Mouse (Mus musculus) lung, postnatal 0 days (tissue): ENCODE results near the gene Pafah1b1. TPM values are rescaled to one million over a fixed set of nuclear protein-coding genes. Genes with fewer than 3 reads are reported as not detected.

Experiments used
- ATAC-seq: fragments of 200-750 bp; cut with Nextera tagmentation; 2 replicates; pipeline ENCODE4 v1.8.0; 2017; ENCODE audit warnings: moderate library complexity
- DNase-seq: peaks from one replicate; pipeline ENCODE4 v3.0.0-alpha.2; 2016; ENCODE audit warnings: low spot score
- H3K27ac ChIP-seq: fragments of 300-500 bp; sonication (generic); 2 replicates; pipeline ENCODE4 v1.5.1; 2014; ENCODE audit warnings: antibody characterized with exemption, mild to moderate bottlenecking, low read length, mixed read lengths
- H3K27me3 ChIP-seq: fragments of 300-500 bp; sonication (generic); replicated peaks from 2 replicates; pipeline ENCODE4 v1.6.1; 2014; ENCODE audit warnings: low read length, mixed read lengths; ENCODE audit not compliant: insufficient read depth
- H3K36me3 ChIP-seq: fragments of 300-500 bp; sonication (generic); 2 replicates; pipeline ENCODE4 v1.6.1; 2014; ENCODE audit warnings: low read length, mixed read lengths; ENCODE audit not compliant: insufficient read depth
- H3K4me1 ChIP-seq: fragments of 300-500 bp; sonication (generic); 2 replicates; pipeline ENCODE4 v1.6.1; 2014; ENCODE audit warnings: antibody characterized with exemption, low read depth, low read length, mixed read lengths; ENCODE audit not compliant: insufficient read depth
- H3K4me2 ChIP-seq: fragments of 300-500 bp; sonication (generic); replicated peaks from 2 replicates; pipeline ENCODE4 v1.6.1; 2014; ENCODE audit warnings: low read depth, mild to moderate bottlenecking, low read length, moderate library complexity, mixed read lengths
- H3K4me3 ChIP-seq: fragments of 300-500 bp; sonication (generic); 2 replicates; pipeline ENCODE4 v1.5.1; 2014; ENCODE audit warnings: low read depth, low read length
- H3K9ac ChIP-seq: fragments of 300-500 bp; sonication (generic); replicated peaks from 2 replicates; pipeline ENCODE4 v1.6.1; 2014; ENCODE audit warnings: low read depth, mild to moderate bottlenecking
- H3K9me3 ChIP-seq: fragments of 300-500 bp; sonication (generic); 2 replicates; pipeline ENCODE4 v1.6.1; 2016; ENCODE audit warnings: low read length, mixed read lengths
- CTCF ChIP-seq: IDR thresholded peaks from 2 replicates; pipeline ENCODE4 v1.5.1; 2016; ENCODE audit warnings: antibody characterized with exemption, mild to moderate bottlenecking
- EP300 ChIP-seq: IDR thresholded peaks from 2 replicates; pipeline ENCODE4 v1.6.1; 2016; ENCODE audit warnings: antibody characterized with exemption, mild to moderate bottlenecking, control low read depth
- WGBS: fragments of 180-500 bp; shearing (Covaris S2); extraction: QIAGEN DNeasy Blood & Tissue Kit; methylation state at CpG from one replicate; pipeline ENCODE4 v1.1.7; 2014; 5-methylcytosine and 5-hydroxymethylcytosine counted together
- polyA plus RNA-seq: library from polyadenylated mRNA; unstranded; fragments of >200 nt; fragmentation: Nextera tagmentation; extraction: Ambion mirVana; gene quantifications from 2 replicates; pipeline ENCODE4 v1.2.1, GENCODE M21; 2015

Pafah1b1 gene
- polyA plus RNA-seq, 1 experiment from 2014 or later = 49.1 TPM

DNA sequence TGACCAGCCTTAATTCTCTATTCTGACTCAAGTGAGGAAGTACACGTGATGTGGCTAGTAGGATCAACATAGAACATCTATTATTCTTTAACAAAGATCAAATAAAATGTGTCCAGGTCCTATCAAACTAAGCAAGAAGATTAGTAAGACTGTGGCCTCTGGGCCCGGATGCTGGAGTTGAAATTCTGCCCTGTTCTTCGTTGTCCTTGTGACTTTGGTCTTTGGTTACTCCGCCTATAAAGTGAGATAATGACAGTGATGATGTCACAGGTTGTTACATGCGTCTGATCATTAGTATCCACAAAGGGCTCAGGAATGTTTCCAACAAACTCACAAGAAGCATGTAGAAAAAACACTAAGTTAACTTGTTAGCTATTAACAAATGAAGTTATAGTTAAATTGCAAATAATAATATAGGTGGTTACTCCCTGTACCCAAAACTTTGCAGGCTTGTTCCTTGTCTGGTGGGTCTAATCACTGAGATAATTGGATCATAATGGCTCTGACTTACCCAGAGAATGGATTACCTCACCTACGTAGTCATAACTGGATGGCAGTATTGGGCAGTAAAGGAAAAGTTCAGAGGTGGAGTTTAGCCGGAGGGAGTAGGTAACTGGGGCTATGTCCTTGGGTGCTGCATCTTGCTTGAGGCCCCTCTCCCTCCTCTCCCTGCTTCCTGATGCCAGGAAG is 26.3 kb upstream of the Pafah1b1 start:
- DNase-seq (no peak), ATAC-seq (no peak)
- no peak overlapping the region for H3K4me2 ChIP-seq
- no peak overlapping the region for H3K4me3 ChIP-seq
- TF ChIP-seq CTCF (no peak), EP300 (no peak)
- no peaks in the 10 kb centered on the region for H3K27me3 ChIP-seq
- no peaks in the 10 kb centered on the region for H3K9me3 ChIP-seq
- no peak overlapping the region for H3K9ac ChIP-seq
- no peaks in the 10 kb centered on the region for H3K36me3 ChIP-seq
- no peaks in the 10 kb centered on the region for H3K4me1 ChIP-seq
- H3K27ac ChIP-seq = no peak overlapping the region
- WGBS = 83% methylated on average over 7 of the region's 7 CpGs

DNA sequence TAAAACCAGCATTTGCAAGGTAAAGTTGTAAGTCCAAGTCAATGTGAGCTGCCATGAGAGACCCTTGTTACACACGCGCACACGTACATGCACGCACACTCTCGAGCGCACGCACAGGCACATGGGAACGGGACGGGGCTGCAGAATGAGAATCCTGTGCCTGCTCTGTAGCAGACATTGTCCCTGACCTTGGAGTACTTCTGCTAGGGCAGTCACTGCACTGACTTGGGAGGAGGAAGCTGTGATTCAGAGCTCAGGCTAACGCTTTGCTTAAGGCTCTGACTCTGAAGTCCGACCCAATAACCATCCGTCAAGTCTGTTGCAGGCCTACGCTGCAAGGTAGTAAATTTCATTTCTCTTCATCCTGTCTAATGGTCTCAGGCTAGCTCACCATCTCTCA is 24.8 kb upstream of the Pafah1b1 start:
- H3K9ac ChIP-seq = no peak overlapping the region
- H3K36me3 ChIP-seq = no peaks in the 10 kb centered on the region
- no peaks in the 10 kb centered on the region for H3K4me1 ChIP-seq
- H3K9me3 ChIP-seq = no peaks in the 10 kb centered on the region
- no peak overlapping the region for H3K4me2 ChIP-seq
- H3K4me3 ChIP-seq = no peak overlapping the region
- WGBS = 85% methylated on average over 13 of the region's 13 CpGs
- no peak for ATAC-seq
- no peak for TF ChIP-seq EP300
- TF ChIP-seq CTCF = no peak
- no peaks in the 10 kb centered on the region for H3K27me3 ChIP-seq
- no peak overlapping the region for H3K27ac ChIP-seq
- DNase-seq = no peak

DNA sequence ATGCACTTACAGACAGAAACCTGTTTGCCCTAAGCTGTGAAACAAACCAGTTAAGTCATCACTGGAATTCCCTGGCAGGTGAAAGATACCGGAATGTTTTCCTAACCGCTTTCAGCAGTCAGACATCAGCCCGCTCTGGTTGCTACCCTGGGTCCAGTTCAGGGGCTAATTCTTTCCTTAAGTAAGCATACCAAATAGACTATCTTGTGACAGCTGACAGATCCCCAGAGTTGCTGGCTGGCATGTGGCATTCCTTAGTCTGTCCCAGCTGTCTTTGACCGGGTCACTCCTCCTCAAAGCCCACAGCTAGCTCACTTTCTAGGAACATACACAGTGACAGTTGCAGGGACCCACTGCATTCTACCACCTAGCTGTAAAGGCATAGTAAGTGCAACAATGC is 23.6 kb upstream of the Pafah1b1 start:
- H3K4me3 ChIP-seq = no peak overlapping the region
- TF ChIP-seq CTCF (no peak), EP300 (no peak)
- no peaks in the 10 kb centered on the region for H3K9me3 ChIP-seq
- H3K4me1 ChIP-seq = no peaks in the 10 kb centered on the region
- no peak overlapping the region for H3K4me2 ChIP-seq
- no peak overlapping the region for H3K9ac ChIP-seq
- no peak for ATAC-seq
- DNase-seq = peak; percentile 21
- WGBS = 31% methylated on average over 4 of the region's 4 CpGs
- H3K27ac ChIP-seq = no peak overlapping the region
- no peaks in the 10 kb centered on the region for H3K36me3 ChIP-seq
- no peaks in the 10 kb centered on the region for H3K27me3 ChIP-seq

DNA sequence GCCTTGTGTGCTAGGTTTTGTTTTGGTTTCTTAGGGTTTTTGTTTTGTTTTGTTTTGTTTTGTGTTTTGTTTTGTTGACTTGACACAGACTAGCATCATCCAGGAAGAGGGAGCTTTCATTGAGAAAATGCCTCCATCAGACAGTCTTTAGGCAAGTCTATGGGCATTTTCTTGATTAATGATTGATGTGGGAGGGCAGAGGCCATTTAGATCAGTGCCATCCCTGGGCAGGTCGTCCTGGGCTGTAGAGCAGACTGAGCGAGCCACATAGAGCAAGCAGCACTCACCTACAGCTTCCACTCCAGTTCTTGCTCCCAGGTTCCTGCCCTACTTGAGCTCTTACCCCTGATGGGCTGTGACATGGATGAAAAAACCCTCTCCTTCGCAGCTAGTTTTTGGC is 13.4 kb upstream of the Pafah1b1 start:
- 51% methylated on average over 3 of the region's 3 CpGs for WGBS
- DNase-seq = no peak
- TF ChIP-seq CTCF (no peak), EP300 (no peak)
- Histone ChIP-seq H3K4me1 (no peaks in the 10 kb centered on the region), H3K4me2 (no peak overlapping the region), H3K9me3 (no peaks in the 10 kb centered on the region), H3K9ac (no peak overlapping the region), H3K27me3 (no peaks in the 10 kb centered on the region), H3K27ac (no peak overlapping the region), H3K4me3 (no peak overlapping the region), H3K36me3 (no peaks in the 10 kb centered on the region)
- no peak for ATAC-seq

DNA sequence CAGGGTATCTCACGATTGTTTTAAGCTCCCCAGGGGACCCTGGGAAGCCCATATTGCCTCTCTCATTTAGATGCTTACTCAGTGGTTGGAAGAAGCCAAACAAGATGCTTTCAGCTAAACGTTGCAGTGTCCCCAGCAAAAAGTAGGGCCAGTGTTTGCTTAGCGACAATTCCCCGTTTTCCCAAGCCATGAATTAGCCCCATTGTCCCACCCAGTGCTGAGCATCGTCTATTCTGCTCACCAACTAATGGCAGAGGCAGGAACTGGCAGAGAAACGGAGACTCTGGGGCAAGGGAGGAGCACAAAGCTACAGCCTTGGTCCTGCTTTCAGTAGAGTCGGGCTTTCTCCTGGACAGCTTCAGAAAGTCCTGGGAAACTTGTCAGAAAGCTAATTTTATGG is 10.4 kb upstream of the Pafah1b1 start:
- Histone ChIP-seq H3K9me3 (no peaks in the 10 kb centered on the region), H3K4me1 (no peaks in the 10 kb centered on the region), H3K27ac (no peak overlapping the region), H3K36me3 (no peaks in the 10 kb centered on the region), H3K27me3 (no peaks in the 10 kb centered on the region), H3K9ac (no peak overlapping the region), H3K4me3 (no peak overlapping the region), H3K4me2 (no peak overlapping the region)
- ATAC-seq = no peak
- no peak for DNase-seq
- TF ChIP-seq CTCF = no peak
- TF ChIP-seq EP300 = no peak
- 36% methylated on average over 7 of the region's 7 CpGs for WGBS

DNA sequence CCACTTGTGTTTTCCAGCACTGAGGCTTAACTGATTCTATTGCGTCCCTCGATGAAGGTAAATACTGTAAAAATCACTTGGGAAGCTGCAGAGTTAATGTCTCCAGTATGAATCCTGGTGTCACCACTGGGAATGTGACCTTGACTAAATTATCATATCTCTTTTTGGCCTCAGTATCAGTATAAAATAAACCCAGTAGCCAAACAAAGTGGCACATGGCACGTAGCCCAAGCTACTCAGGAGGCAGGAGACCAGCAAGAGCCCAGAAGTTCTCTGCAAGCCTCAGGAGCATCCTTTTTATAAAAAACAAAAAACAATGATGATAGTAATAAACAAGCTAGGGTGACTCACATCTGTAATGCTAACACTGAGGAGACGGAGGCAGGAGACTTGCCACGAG is 711 bp upstream of the Pafah1b1 start:
- no peak overlapping the region for H3K4me3 ChIP-seq
- H3K36me3 ChIP-seq = no peaks in the 10 kb centered on the region
- H3K27me3 ChIP-seq = no peaks in the 10 kb centered on the region
- peaks cover 13% of the 10 kb centered on the region; the same call in 1 of the 2 replicates for H3K4me1 ChIP-seq
- peak overlapping the region; percentile 95; the same call in 1 of the 2 replicates for H3K9ac ChIP-seq
- peak overlapping the region; percentile 63; the same call in 1 of the 2 replicates for H3K4me2 ChIP-seq
- 57% methylated on average over 5 of the region's 5 CpGs for WGBS
- no peak for ATAC-seq
- H3K9me3 ChIP-seq = no peaks in the 10 kb centered on the region
- TF ChIP-seq CTCF = no peak
- TF ChIP-seq EP300 = no peak
- 0 out of 2 replicates have a peak overlapping the region, but pooled peaks have one; percentile 98 for H3K27ac ChIP-seq
- no peak for DNase-seq
